Mouse (Mus musculus) ovary, postnatal 10 days (tissue): ENCODE results near the gene Etv6.

Experiments
- DNase-seq: peaks from one replicate; pipeline ENCODE4 v3.0.0; 2022; ENCODE audit warnings: low spot score

Gene Etv6

DNA sequence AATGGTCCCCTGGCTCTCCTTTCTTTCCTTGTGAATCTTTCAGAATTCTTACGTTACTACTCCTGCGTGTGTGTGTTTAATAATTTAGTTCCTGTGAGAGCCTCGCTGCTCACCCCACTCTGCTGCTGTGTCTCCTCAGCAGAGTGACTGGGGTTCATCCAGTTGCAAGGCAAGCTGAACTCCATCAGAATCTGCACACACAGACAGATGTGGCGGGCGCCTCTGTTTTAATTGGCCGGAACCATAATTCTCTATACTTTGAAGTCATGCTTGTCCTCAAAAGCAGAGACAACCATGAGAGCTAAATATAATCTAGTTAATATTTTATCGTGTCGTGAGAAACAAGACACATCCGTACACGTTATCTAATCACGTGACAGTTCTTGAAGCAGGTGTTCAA, 107.2 kb downstream of the Etv6 start:
- DNase-seq = no peak

- DNase-seq = no peak
Observed at GRCm38 (mm10) chr6:134143649-134144097, 108.2 kb downstream of the Etv6 start.

DNA sequence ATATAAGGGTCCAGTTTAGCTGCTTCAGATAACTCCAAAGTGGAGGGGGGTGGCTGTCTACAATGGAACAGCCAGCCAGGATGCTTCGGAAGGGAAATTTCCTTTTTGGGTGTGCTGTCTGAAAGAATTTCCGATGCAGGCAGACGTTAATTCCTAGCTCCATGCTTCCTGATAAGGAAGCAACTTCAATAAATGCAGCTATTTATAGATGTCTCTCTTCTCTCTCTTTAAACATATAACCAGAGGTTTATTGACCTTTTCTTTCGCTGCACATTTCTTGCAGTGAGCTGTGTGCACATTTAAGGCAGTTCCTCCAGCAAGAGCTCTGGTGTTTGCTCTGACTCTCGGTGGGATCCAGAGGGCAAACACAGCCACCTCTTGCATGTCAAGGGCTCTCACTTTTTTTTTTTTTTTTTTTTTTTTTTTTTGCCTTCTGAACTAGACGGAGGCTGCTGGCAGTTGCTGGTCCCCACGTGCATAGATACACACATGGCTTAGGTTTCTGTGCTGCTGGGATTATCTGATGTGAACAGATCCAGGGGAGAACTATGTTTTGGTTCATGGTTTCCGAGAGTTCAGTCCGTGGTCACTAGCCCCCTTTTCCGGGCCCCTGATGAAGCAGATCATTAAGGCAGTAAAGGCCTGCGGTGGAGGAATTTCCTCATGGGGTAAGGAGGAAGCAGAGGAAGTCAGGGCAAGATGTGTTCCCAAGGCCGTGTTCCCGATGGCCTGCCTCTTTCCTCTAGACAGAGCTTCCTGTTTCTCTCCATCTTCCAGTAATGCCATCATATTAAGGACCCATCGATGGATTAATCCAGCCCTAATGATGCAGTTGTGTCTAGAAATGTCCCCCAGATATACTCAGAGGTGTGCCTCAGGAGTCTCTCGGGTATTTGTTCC, 109.0 kb downstream of the Etv6 start:
- no peak for DNase-seq

GRCm38 (mm10) chr6:134147596-134148442, 112.3 kb downstream of the Etv6 start:
- DNase-seq = no peak

GRCm38 (mm10) chr6:134148443-134148942, 113.0 kb downstream of the Etv6 start:
- no peak for DNase-seq

- no peak for DNase-seq
Observed at GRCm38 (mm10) chr6:134149606-134150005, 114.1 kb downstream of the Etv6 start.

GRCm38 (mm10) chr6:134151022-134151680, 115.7 kb downstream of the Etv6 start:
- no peak for DNase-seq

GRCm38 (mm10) chr6:134151853-134152505, 116.5 kb downstream of the Etv6 start:
- DNase-seq = no peak

GRCm38 (mm10) chr6:134152539-134152938, 117.0 kb downstream of the Etv6 start:
- DNase-seq = no peak

- no peak for DNase-seq
Observed at GRCm38 (mm10) chr6:134154746-134155145, 119.2 kb downstream of the Etv6 start.

GRCm38 (mm10) chr6:134155900-134156623, 120.6 kb downstream of the Etv6 start:
- DNase-seq = no peak

GRCm38 (mm10) chr6:134157533-134158115, 122.1 kb downstream of the Etv6 start:
- DNase-seq = no peak

DNA sequence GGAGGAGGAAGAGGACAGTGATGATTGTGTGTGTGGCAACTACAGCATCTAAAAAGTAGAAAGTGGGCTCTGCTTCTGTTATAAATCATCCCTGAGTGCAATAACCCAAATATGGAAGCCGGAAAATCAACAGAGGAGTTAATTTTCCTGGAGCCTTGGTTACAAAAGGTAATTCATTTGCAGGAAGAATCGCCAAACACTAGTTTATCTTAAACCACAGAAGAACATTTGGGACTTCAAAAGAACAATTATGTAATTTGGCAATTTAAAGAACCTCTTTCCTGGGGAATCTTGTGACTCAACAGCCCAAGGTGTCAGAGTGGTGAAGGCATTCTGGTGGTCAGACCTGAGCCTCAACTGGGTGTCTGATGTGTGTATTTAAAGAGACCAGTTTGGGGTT, 122.7 kb downstream of the Etv6 start:
- no peak for DNase-seq

DNA sequence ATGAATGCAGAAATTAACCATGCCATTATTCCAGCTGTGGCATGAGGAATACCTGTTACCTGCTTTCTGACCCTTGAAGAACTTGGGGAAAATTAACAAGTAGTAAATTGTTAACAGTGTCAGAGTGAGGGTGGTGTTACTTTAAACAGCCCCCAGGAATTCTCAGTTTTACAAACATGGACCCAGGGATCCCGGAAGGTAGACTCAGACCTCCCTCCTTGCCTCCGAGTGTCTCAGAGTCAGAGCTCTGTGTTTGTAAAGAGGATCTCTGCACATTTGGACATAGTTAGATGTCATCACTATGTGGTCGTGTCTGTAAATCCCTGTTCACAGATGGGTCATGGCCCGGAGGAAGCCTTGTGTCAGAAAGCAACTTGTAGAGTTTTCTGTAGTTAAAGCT, 124.2 kb downstream of the Etv6 start:
- DNase-seq = no peak

- DNase-seq = no peak
Observed at GRCm38 (mm10) chr6:134161040-134161439, 125.5 kb downstream of the Etv6 start.

GRCm38 (mm10) chr6:134163346-134163745, 127.8 kb downstream of the Etv6 start:
- DNase-seq = no peak

GRCm38 (mm10) chr6:134164356-134164755, 128.9 kb downstream of the Etv6 start:
- DNase-seq = no peak

DNA sequence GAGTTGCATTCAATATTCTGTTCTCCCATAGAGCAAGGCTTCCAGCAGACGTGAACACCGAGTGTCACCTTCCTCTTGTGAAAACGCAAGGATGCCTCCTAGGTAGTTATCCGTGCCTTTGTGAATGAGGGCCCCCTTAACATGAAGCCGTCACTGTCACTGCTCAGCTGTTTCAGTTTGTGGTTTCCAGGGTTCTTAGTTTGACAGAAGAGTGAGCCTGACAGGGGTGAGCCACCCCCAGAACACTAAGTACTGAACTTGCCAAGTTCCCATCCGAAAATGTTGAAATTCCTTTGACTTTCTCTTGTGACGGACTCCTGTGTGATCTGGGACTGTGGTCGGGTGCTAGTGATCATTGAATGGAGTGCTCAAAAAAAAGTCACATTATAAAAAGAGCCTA, 129.5 kb downstream of the Etv6 start:
- DNase-seq = no peak

GRCm38 (mm10) chr6:134167963-134168362, 132.5 kb downstream of the Etv6 start:
- DNase-seq = no peak

GRCm38 (mm10) chr6:134168799-134169198, 133.3 kb downstream of the Etv6 start:
- no peak for DNase-seq

DNA sequence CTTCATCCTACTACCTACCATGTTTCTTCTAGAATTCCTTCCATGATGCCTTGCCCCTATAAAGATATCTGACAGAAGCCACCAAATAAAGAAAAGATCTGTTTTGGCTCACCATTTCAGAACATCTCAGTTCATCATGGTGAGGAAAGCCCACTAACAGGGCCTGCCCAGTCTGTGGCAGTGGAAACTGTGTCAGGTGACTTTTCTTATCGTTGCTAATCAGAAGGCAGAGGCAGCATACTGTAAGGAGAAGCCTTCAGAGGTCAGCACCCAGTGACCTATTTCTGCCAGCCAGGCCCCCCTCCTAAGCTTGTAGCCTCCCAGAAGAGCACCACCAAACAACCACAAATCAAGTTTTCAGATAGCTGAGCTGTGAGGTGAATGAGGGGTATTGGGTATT, 135.7 kb downstream of the Etv6 start:
- DNase-seq = no peak
